Mouse (Mus musculus) cerebellum, adult 11-12 months (tissue): ENCODE measurements around the gene Fam219a.
A peak's percentile ranks its signal among the peaks of the same experiment; 100 is the strongest.

Source experiments
- DNase-seq: peaks from one replicate; pipeline ENCODE4 v3.0.0; 2022

The Fam219a gene

GRCm38 (mm10) chr4:41553116-41553515, 16.2 kb downstream of the Fam219a start:
- DNase-seq, result no peak

- peak; percentile 42 for DNase-seq
Measured at GRCm38 (mm10) chr4:41552529-41552928, 16.8 kb downstream of the Fam219a start.

GRCm38 (mm10) chr4:41547086-41547485, 22.3 kb downstream of the Fam219a start:
- DNase-seq, result peak; percentile 45

GRCm38 (mm10) chr4:41545985-41546384, 23.4 kb downstream of the Fam219a start:
- peak; percentile 68 for DNase-seq

- DNase-seq, result no peak
Measured at GRCm38 (mm10) chr4:41542136-41542535, 27.2 kb downstream of the Fam219a start.

GRCm38 (mm10) chr4:41534866-41535265, 34.5 kb downstream of the Fam219a start:
- no peak for DNase-seq

GRCm38 (mm10) chr4:41532420-41532819, 36.9 kb downstream of the Fam219a start:
- DNase-seq, result no peak

GRCm38 (mm10) chr4:41527996-41528395, 41.3 kb downstream of the Fam219a start:
- peak; percentile 58 for DNase-seq

GRCm38 (mm10) chr4:41527076-41527475, 42.3 kb downstream of the Fam219a start:
- no peak for DNase-seq

- no peak for DNase-seq
Measured at GRCm38 (mm10) chr4:41526553-41526952, 42.8 kb downstream of the Fam219a start.

- no peak for DNase-seq
Measured at GRCm38 (mm10) chr4:41524829-41525228, 44.5 kb downstream of the Fam219a start.

- no peak for DNase-seq
Measured at GRCm38 (mm10) chr4:41523839-41524238, 45.5 kb downstream of the Fam219a start.

GRCm38 (mm10) chr4:41522788-41523187, 46.5 kb downstream of the Fam219a start:
- no peak for DNase-seq

- DNase-seq, result no peak
Measured at GRCm38 (mm10) chr4:41522136-41522535, 47.2 kb downstream of the Fam219a start.

GRCm38 (mm10) chr4:41520641-41521040, 48.7 kb downstream of the Fam219a start:
- no peak for DNase-seq

- no peak for DNase-seq
Measured at GRCm38 (mm10) chr4:41519195-41519594, 50.1 kb downstream of the Fam219a start.

GRCm38 (mm10) chr4:41518349-41518748, 51.0 kb downstream of the Fam219a start:
- DNase-seq, result no peak

- DNase-seq, result no peak
Measured at GRCm38 (mm10) chr4:41517233-41517632, 52.1 kb downstream of the Fam219a start, which contains the start of gene 1110017D15Rik. Gene 1110017D15Rik, minus strand, starts transcription at chr4:41517333.

GRCm38 (mm10) chr4:41513714-41514113, 55.6 kb downstream of the Fam219a start:
- DNase-seq, result no peak

- DNase-seq, result no peak
Measured at GRCm38 (mm10) chr4:41513309-41513708, 56.0 kb downstream of the Fam219a start.

GRCm38 (mm10) chr4:41507998-41508397, 61.3 kb downstream of the Fam219a start:
- DNase-seq, result no peak

GRCm38 (mm10) chr4:41507326-41507924, 61.9 kb downstream of the Fam219a start:
- DNase-seq, result no peak

GRCm38 (mm10) chr4:41506906-41507305, 62.4 kb downstream of the Fam219a start:
- peak; percentile 85 for DNase-seq

- DNase-seq, result peak; percentile 66
Measured at GRCm38 (mm10) chr4:41506156-41506555, 63.2 kb downstream of the Fam219a start.

GRCm38 (mm10) chr4:41505131-41505551, 64.2 kb downstream of the Fam219a start:
- no peak for DNase-seq
